Mouse (Mus musculus) MEL (cell line): ENCODE measurements at regions not wholly inside any gene's neighbourhood (a gene's known extent, or its start where the extent isn't known, plus 50 kb on each side); places are given as distances from the start of the nearest gene placed in this dataset.

Experiments
- CHD1 ChIP-seq: IDR thresholded peaks from 2 replicates; pipeline ENCODE4 v1.6.1; 2012; ENCODE audit warnings: low read depth, mild to moderate bottlenecking, inconsistent platforms, low read length, improper control_type of control experiment
- CTCF ChIP-seq, 3 experiments: IDR thresholded peaks in 2 of 3; conservative IDR thresholded peaks in 1 of 3; 2 replicates each; pipeline ENCODE4 v1.5.1; 2011 to 2012; ENCODE audit warnings: low read length in 3 of 3, low read depth in 2 of 3, mild to moderate bottlenecking in 2 of 3, improper control_type of control experiment in 1 of 3, inconsistent platforms in 1 of 3, mixed read lengths in 1 of 3, moderate library complexity in 1 of 3; ENCODE audit not compliant: control insufficient read depth in 1 of 3, insufficient read depth in 1 of 3, poor library complexity in 1 of 3, severe bottlenecking in 1 of 3
- GATA1 ChIP-seq: IDR thresholded peaks from 2 replicates; pipeline ENCODE4 v1.6.1; 2011; ENCODE audit warnings: low read depth, low read length, improper control_type of control experiment
- MAZ ChIP-seq: IDR thresholded peaks from 2 replicates; pipeline ENCODE4 v1.6.1; 2012; ENCODE audit warnings: low read depth, mild to moderate bottlenecking, inconsistent platforms, low read length, improper control_type of control experiment
- MXI1 ChIP-seq: IDR thresholded peaks from 2 replicates; pipeline ENCODE4 v1.6.1; 2011; ENCODE audit warnings: mild to moderate bottlenecking, low read depth, low read length, improper control_type of control experiment
- NELFE ChIP-seq: IDR thresholded peaks from 2 replicates; pipeline ENCODE4 v1.6.1; 2011; ENCODE audit warnings: low read depth, low read length, improper control_type of control experiment
- POLR2A ChIP-seq, 2 experiments: IDR thresholded peaks; 2 replicates each; pipeline ENCODE4 v1.6.1; 2011 to 2012; ENCODE audit warnings: low read length in 2 of 2, mild to moderate bottlenecking in 2 of 2, control low read depth in 1 of 2, improper control_type of control experiment in 1 of 2, low read depth in 1 of 2, moderate library complexity in 1 of 2; ENCODE audit not compliant: control insufficient read depth in 1 of 2, insufficient read depth in 1 of 2, poor library complexity in 1 of 2
- TAL1 ChIP-seq: IDR thresholded peaks from 2 replicates; pipeline ENCODE4 v1.6.1; 2012; ENCODE audit warnings: mild to moderate bottlenecking, inconsistent platforms, low read length, moderate library complexity, mixed read lengths

GRCm38 (mm10) chr12:109712386-109712785, 112.3 kb upstream of the Rtl1 start:
- no peak for TF ChIP-seq NELFE
- no peak for TF ChIP-seq MXI1
- TF ChIP-seq TAL1 = no peak
- no peak for TF ChIP-seq POLR2A (IDR thresholded peaks at IDR 0.05; ENCODE audit: control insufficient read depth in 1 of 2, insufficient read depth in 1 of 2, low read depth in 1 of 2, low read length in 2 of 2, poor library complexity in 1 of 2)
- no peak for TF ChIP-seq CHD1
- TF ChIP-seq CTCF (IDR thresholded peaks at IDR 0.05 in 2 of 3, conservative IDR thresholded peaks at IDR 0.05 in 1 of 3; ENCODE audit: control insufficient read depth in 1 of 3, insufficient read depth in 1 of 3, low read depth in 2 of 3, low read length in 3 of 3, poor library complexity in 1 of 3, severe bottlenecking in 1 of 3) = no peak
- no peak for TF ChIP-seq GATA1
- no peak for TF ChIP-seq MAZ
